Mouse (Mus musculus): ENCODE results near the gene Mapre3. TPM values are rescaled to one million over a fixed set of nuclear protein-coding genes. Genes with fewer than 3 reads are reported as not detected.

Mapre3 gene
- polyA plus RNA-seq, 1 experiment from 2014 or later, result 41.8 TPM

DNA sequence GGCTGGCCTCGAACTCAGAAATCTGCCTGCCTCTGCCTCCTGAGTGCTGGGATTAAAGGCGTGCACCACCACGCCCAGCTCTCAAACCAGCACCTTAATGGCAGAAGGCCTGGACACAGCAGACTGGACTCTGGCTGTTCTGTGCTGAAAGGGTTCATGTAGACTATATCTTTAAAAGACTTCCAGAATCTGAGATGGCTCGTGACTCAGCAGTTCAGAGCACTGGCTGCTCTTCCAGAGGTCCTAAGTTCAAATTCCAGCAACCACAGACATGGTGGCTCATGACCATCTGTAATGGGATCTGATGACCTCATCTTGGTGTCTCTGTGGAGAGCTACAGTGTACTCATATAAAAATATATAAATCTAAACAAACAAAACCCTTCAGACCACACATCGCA lies 87.4 kb downstream of the Mapre3 start:
- Histone ChIP-seq H3K9me3 (no peaks in the 10 kb centered on the region), H3K27ac (no peak overlapping the region), H3K4me1 (replicated peaks) (peaks cover 17% of the 10 kb centered on the region), H3K27me3 (ENCODE audit: insufficient read depth, poor library complexity, severe bottlenecking) (no peaks in the 10 kb centered on the region), H3K4me3 (no peak overlapping the region), H3K36me3 (peaks cover 93% of the 10 kb centered on the region)
- DNase-seq (ENCODE audit: low spot score), result no peak
- 94% methylated on average over 5 of the region's 5 CpGs for WGBS

DNA sequence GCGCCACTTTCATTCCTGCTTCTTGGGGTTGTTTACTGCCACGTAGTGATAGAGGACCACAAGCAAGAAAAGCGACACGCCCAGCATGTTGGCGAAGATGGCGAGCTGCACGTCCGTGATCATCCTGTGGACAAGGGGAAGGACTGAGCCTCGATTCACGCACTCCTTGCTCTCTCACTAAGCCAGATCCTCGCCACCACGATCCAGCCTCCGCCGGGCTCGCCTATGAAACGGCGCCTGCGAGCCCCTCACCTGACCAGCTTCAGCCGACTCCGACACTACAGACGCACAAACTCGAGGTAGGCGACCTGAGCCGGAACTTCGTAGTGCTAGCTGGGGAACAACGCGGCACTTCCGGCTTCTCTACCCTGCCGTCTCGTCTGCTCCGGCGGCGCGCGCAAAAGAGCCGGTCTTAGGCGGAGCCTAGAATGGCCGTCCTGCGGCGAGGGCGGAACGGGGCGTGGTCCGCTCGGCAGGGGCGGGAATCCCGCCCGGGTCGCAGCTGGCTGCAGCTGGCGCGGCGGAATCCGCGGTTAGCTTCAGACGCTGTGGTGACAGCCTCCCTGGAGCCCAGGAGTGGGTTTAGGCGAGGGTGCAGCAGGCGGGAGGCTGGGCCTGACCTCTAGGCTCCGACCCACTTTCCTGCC lies 93.1 kb downstream of the Mapre3 start, which contains the start of gene Ost4:
Gene Ost4, minus strand, starts transcription at position 376 of the 647 bp plus-strand sequence.
- WGBS, result 0% methylated on average over 58 of the region's 58 CpGs

DNA sequence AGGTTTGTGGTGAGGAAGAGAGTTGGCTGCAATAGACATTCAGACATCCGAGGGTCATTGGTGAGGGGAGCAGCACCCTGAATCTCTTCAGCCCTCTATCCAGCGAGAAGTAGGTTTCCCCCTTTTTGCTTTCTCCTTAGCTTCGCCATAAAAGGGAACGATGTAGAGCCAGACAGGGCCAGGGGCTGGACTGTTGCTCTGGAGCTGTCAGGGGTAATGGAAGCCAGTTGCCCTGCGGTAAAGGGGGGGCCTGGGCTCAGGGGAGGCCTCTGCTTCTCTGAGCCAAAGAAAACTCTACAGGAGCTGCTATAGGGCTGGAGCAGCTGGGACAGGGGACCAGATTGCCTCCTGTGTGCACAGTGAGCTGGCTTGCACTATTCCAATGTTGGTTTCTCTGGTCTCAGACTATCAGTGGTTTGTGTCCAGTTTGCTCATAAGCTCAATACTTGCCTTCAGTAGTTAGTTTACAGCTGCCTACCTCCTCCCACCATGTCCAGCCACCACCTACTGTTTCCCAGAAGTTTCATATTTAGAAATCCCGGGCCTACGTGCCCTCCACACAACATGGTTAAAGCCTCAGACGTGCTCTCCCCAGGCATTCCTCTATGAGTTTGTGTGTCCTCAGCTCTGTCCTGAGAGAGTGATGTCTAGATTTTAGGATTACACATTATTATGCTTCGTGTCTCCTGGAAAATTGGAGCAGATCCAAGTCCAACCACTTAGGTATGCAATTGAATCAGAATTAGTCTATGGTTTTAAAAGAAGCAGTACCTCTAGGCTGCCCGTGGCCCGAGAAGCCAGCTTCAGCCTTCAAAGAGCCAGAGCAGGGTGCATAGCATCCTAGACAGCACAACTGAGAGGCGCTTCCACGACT lies 94.2 kb downstream of the Mapre3 start:
- Histone ChIP-seq H3K4me3 (peak overlapping the region; percentile 84), H3K36me3 (peaks cover 26% of the 10 kb centered on the region), H3K27me3 (ENCODE audit: insufficient read depth, poor library complexity, severe bottlenecking) (peaks cover 7% of the 10 kb centered on the region), H3K9me3 (no peaks in the 10 kb centered on the region), H3K27ac (peak overlapping the region; percentile 93), H3K4me1 (replicated peaks) (peaks cover 57% of the 10 kb centered on the region)
- peak; percentile 19 for DNase-seq (ENCODE audit: low spot score)
- 49% methylated on average over 13 of the region's 13 CpGs for WGBS

More for the DNA sequence above, 93.1 kb downstream of the Mapre3 start, which contains the start of gene Ost4:
- Histone ChIP-seq H3K36me3 (peaks cover 37% of the 10 kb centered on the region), H3K27me3 (ENCODE audit: insufficient read depth, poor library complexity, severe bottlenecking) (peaks cover 7% of the 10 kb centered on the region), H3K4me3 (peak within 1 kb of the TSS; percentile 84), H3K9me3 (no peaks in the 10 kb centered on the region), H3K27ac (peak within 1 kb of the TSS; percentile 93), H3K4me1 (replicated peaks) (peaks cover 46% of the 10 kb centered on the region)
- peak; percentile 97 for DNase-seq (ENCODE audit: low spot score)

DNA sequence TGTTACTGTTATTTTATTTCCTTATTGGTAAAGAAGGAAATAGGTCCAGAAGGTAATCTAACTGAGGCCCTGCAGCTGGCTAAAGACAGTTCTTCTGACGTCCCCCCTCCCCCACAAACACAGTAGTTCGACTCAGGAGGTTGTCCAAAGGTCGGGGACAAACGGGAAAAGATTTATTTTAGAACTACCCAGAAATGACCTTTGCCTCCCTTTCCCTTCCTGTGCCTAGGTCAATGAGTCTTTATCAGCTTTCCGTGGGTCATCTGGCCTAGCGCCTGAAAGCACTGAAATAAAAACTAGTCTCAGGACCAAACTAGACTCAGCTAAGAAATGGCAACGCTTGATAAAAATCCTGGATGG lies 94.8 kb downstream of the Mapre3 start:
- WGBS, result 47% methylated on average over 7 of the region's 7 CpGs
- Histone ChIP-seq H3K27me3 (ENCODE audit: insufficient read depth, poor library complexity, severe bottlenecking) (peaks cover 7% of the 10 kb centered on the region), H3K4me3 (no peak overlapping the region), H3K9me3 (no peaks in the 10 kb centered on the region), H3K36me3 (peaks cover 20% of the 10 kb centered on the region), H3K4me1 (replicated peaks) (peaks cover 63% of the 10 kb centered on the region), H3K27ac (peak overlapping the region; percentile 93; the same call in 1 of the 2 replicates)
- DNase-seq (ENCODE audit: low spot score), result no peak

DNA sequence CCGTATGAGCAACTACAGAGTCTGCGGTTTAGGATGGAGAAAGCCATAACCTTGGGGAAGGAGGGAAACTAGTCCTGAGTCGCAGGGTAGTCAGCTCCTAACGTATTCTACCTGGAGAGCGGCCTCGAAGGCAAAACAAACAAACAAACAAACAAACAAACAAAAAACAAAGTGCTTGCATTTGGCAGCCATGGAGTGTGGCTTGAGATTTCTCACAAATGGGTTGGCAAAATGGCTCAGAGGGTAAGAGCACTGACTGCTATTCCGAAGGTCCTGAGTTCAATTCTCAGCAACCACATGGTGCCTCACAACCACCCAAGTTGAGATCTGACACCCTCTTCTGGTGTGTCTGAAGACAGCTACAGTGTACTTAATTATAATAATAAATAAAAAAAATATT lies 95.4 kb downstream of the Mapre3 start:
- Histone ChIP-seq H3K4me1 (replicated peaks) (peaks cover 69% of the 10 kb centered on the region), H3K27me3 (ENCODE audit: insufficient read depth, poor library complexity, severe bottlenecking) (peaks cover 7% of the 10 kb centered on the region), H3K27ac (no peak overlapping the region), H3K4me3 (no peak overlapping the region), H3K9me3 (no peaks in the 10 kb centered on the region), H3K36me3 (peaks cover 14% of the 10 kb centered on the region)
- no peak for DNase-seq (ENCODE audit: low spot score)
- 83% methylated on average over 7 of the region's 7 CpGs for WGBS

DNA sequence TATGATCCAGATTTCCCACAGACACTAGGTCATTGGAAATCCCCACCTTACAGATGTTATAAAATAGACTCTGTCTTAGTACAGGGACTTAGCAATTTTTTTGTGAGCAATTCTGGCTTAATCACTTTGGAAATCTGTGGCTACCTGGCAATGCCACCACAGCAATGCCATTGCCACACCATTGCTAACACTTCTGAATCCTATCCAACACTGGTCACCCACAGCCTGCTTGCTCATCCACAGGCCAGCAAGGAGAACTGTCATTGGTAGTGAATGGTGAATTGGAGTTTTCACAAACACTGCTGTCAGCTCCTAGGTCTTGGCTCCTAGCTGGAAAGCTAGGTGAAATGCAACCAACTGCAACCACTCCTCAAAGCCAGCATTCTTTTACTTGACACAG lies 96.0 kb downstream of the Mapre3 start:
- Histone ChIP-seq H3K4me1 (replicated peaks) (peaks cover 70% of the 10 kb centered on the region), H3K27ac (no peak overlapping the region)

DNA sequence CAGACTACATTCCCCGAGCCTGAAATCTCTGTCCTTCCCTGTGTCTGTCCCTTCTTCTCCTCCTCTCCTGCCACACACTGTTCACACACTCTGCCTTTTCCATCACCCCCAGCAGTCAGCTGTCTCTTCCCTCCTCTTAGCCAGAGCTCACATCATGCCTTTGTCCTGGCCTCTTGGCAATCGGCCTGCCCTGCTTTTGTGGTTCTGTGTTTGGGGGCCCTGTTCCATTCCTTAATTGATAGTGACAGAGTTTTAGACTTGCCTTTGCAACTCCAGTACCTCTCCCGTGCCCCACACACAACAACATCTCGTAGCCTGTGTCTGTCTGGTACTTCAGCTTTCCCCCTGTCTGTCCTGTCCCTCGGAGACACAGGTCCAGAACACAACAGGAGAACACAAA lies 97.7 kb downstream of the Mapre3 start:
- DNase-seq (ENCODE audit: low spot score), result no peak
- Histone ChIP-seq H3K9me3 (no peaks in the 10 kb centered on the region), H3K4me3 (peak overlapping the region; percentile 18; the same call in 1 of the 2 replicates), H3K27ac (peak overlapping the region; percentile 86), H3K27me3 (ENCODE audit: insufficient read depth, poor library complexity, severe bottlenecking) (peaks cover 7% of the 10 kb centered on the region), H3K36me3 (peaks cover 4% of the 10 kb centered on the region), H3K4me1 (replicated peaks) (peaks cover 71% of the 10 kb centered on the region)
- WGBS, result 72% methylated on average over 5 of the region's 5 CpGs

More for the DNA sequence above, 96.0 kb downstream of the Mapre3 start:
- H3K4me3 ChIP-seq, result no peak overlapping the region
- H3K9me3 ChIP-seq, result no peaks in the 10 kb centered on the region
- peaks cover 8% of the 10 kb centered on the region for H3K36me3 ChIP-seq
- H3K27me3 ChIP-seq (ENCODE audit: insufficient read depth, poor library complexity, severe bottlenecking), result peaks cover 7% of the 10 kb centered on the region
- DNase-seq (ENCODE audit: low spot score), result no peak

DNA sequence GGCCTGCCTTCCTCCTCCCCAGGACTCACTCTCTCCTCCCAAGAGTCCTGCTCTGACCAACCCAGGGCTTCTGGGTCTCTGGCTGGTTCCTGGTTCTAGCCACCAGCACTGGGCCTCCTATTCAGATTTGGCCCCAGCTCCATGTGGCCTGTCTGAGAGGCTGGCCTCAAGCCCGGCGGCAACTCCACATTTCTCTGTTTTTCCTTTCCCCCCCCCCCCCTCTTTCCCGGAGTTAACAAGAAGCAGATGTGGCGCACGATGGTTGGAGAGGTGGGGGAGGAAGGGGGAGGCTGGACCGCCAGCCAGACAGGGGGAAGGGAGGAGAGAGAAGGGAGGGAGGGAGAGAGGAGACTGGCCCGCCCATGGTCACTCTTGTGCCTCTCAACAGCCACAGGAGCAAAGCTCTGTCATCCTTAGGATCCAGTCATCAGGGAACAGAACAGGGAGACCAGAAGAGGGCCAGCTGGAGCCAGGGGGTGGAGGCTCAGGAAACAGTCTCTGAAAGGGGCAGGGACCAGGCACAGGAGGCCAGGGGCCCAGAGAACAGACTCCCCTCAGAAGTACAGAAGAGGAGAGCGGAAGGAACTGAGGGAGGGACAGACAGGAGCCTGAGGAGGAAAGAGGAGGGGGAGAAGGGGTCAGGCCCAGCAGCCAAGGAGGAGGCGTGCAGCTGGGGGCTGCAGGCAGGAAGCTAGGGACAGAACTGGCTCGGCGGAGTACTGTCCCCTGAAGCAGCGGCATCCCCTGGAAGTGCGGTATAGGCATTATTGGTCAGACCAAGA lies 98.8 kb downstream of the Mapre3 start, which contains the start of gene Emilin1:
Gene Emilin1, plus strand, starts transcription at position 343 of the 782 bp plus-strand sequence.
- no peaks in the 10 kb centered on the region for H3K9me3 ChIP-seq
- peaks cover 65% of the 10 kb centered on the region for H3K4me1 ChIP-seq (replicated peaks)
- H3K4me3 ChIP-seq, result peak within 1 kb of the TSS; percentile 46
- peaks cover 7% of the 10 kb centered on the region for H3K27me3 ChIP-seq (ENCODE audit: insufficient read depth, poor library complexity, severe bottlenecking)
- peak; percentile 81 for DNase-seq (ENCODE audit: low spot score)
- H3K36me3 ChIP-seq, result peaks cover 15% of the 10 kb centered on the region
- 16% methylated on average over 13 of the region's 13 CpGs for WGBS
- H3K27ac ChIP-seq, result peak within 1 kb of the TSS; percentile 86

DNA sequence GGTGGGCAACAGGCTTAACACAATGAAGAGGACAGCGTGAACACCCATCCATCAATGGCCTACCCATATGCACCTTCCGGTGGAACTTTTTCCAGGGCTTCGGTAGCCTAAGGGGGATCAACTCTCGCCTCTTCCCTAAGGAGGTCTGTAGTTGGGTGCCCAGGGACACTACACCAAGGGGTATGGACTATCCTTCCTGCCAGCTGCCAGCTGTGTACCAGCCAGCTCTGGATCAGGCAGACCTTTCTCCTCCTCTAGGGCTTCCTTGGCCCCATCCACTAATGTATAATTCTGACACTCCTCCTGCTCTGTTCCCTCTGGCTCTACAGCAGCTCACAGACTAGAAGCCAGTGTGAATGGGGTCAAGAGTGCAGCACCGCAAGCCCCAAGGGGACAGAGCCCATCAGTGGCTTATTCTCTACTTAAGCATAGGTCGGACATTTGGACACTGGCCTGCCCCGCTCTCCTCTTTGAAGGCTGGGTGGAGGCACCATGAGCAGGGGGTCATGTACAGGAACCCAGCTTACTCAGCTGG lies 99.7 kb downstream of the Mapre3 start:
- 60% methylated on average over 7 of the region's 7 CpGs for WGBS
- Histone ChIP-seq H3K27me3 (ENCODE audit: insufficient read depth, poor library complexity, severe bottlenecking) (no peaks in the 10 kb centered on the region), H3K27ac (peak overlapping the region; percentile 86), H3K9me3 (no peaks in the 10 kb centered on the region), H3K4me1 (replicated peaks) (peaks cover 64% of the 10 kb centered on the region), H3K4me3 (peak overlapping the region; percentile 46), H3K36me3 (peaks cover 24% of the 10 kb centered on the region)
- peak; percentile 20 for DNase-seq (ENCODE audit: low spot score)

DNA sequence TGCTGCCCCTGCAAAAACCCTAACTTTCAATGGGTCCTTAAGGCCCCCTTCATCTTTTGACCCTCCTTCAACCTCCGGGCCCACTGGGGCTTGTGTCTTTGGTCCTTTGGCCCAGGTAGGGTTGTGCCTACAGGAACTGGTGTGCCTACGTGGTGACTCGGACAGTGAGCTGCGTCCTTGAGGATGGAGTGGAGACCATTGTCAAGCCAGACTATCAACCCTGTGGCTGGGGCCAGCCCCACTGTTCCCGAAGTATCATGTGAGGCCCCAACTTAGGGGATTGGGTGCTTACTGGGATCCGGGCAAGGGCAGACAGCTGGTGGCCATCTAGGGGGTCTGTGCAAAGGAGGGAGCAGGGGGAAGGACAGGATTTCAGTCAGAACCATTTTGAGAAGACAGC lies 100.4 kb downstream of the Mapre3 start:
- no peak for DNase-seq (ENCODE audit: low spot score)
- no peaks in the 10 kb centered on the region; the same call in 1 of the 2 replicates for H3K27me3 ChIP-seq (ENCODE audit: insufficient read depth, poor library complexity, severe bottlenecking)
- WGBS, result 69% methylated on average over 6 of the region's 6 CpGs
- H3K4me1 ChIP-seq (replicated peaks), result peaks cover 64% of the 10 kb centered on the region
- H3K36me3 ChIP-seq, result peaks cover 31% of the 10 kb centered on the region
- H3K9me3 ChIP-seq, result no peaks in the 10 kb centered on the region
- H3K4me3 ChIP-seq, result peak overlapping the region; percentile 46
- H3K27ac ChIP-seq, result peak overlapping the region; percentile 86

DNA sequence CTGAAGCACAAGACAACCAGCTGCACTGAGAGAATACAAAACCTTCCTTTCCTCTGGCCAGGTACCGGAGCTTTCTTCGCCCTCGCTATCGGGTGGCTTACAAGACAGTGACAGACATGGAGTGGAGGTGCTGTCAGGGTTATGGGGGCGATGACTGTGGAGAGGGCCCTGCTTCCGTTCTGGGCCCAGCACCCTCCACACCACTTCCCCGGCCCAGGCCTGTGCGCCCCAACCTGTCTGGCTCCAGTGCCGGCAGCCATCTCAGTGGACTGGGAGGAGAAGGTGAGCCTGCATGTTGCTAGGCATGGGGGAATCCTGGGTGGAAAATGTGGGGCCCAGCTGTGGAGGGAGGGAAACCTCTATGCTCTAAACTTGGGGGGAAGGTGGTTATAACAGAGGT lies 101.0 kb downstream of the Mapre3 start:
- Histone ChIP-seq H3K4me3 (peak overlapping the region; percentile 46), H3K9me3 (no peaks in the 10 kb centered on the region), H3K4me1 (replicated peaks) (peaks cover 68% of the 10 kb centered on the region), H3K36me3 (peaks cover 34% of the 10 kb centered on the region), H3K27ac (peak overlapping the region; percentile 86), H3K27me3 (ENCODE audit: insufficient read depth, poor library complexity, severe bottlenecking) (no peaks in the 10 kb centered on the region; the same call in 1 of the 2 replicates)
- no peak for DNase-seq (ENCODE audit: low spot score)
- 68% methylated on average over 9 of the region's 9 CpGs for WGBS

All from hindbrain, embryonic 10.5 days (tissue).